Mouse (Mus musculus): ENCODE results near the gene Txndc12.

Gene Txndc12

GRCm38 (mm10) chr4:108847715-108848504 is 13.5 kb downstream of the Txndc12 start, which contains the start of gene Kti12:
Gene Kti12 (plus strand): TSS chr4:108847785.
- DNase-seq = peak; percentile 89 to 90

GRCm38 (mm10) chr4:108848505-108848848 is 14.1 kb downstream of the Txndc12 start, which contains the start of gene A730015C16Rik:
Gene A730015C16Rik (minus strand): TSS chr4:108848619.
- peak in 1 of 2 experiments; percentile 19 for DNase-seq

- DNase-seq = no peak
Measured at GRCm38 (mm10) chr4:108866806-108867205, 32.4 kb downstream of the Txndc12 start.

GRCm38 (mm10) chr4:108869730-108870374 is 35.5 kb downstream of the Txndc12 start:
- peak; percentile 86 to 90 for DNase-seq

GRCm38 (mm10) chr4:108873746-108874145 is 39.3 kb downstream of the Txndc12 start:
- no peak for DNase-seq

- no peak for DNase-seq
Measured at GRCm38 (mm10) chr4:108877901-108878300, 43.5 kb downstream of the Txndc12 start.

GRCm38 (mm10) chr4:108878963-108879822 is 44.8 kb downstream of the Txndc12 start, which contains the start of gene Rab3b:
Gene Rab3b (plus strand): TSS chr4:108879063.
- DNase-seq = peak; percentile 43 to 75

- DNase-seq = no peak
Measured at GRCm38 (mm10) chr4:108883815-108884214, 49.4 kb downstream of the Txndc12 start.

- DNase-seq = no peak
Measured at GRCm38 (mm10) chr4:108887456-108887855, 53.1 kb downstream of the Txndc12 start.

GRCm38 (mm10) chr4:108890876-108891275 is 56.5 kb downstream of the Txndc12 start:
- no peak for DNase-seq

GRCm38 (mm10) chr4:108900421-108900820 is 66.0 kb downstream of the Txndc12 start:
- DNase-seq = no peak

- no peak for DNase-seq
Measured at GRCm38 (mm10) chr4:108902886-108903285, 68.5 kb downstream of the Txndc12 start.

- DNase-seq = no peak
Measured at GRCm38 (mm10) chr4:108903346-108903745, 68.9 kb downstream of the Txndc12 start.

- peak in 1 of 2 experiments; percentile 4 for DNase-seq
Measured at GRCm38 (mm10) chr4:108904076-108904475, 69.7 kb downstream of the Txndc12 start.

GRCm38 (mm10) chr4:108904790-108905189 is 70.4 kb downstream of the Txndc12 start:
- DNase-seq = no peak

- no peak for DNase-seq
Measured at GRCm38 (mm10) chr4:108905859-108906258, 71.5 kb downstream of the Txndc12 start.

- DNase-seq = no peak
Measured at GRCm38 (mm10) chr4:108907475-108907874, 73.1 kb downstream of the Txndc12 start.

- DNase-seq = no peak
Measured at GRCm38 (mm10) chr4:108909872-108910425, 75.5 kb downstream of the Txndc12 start.
